Mouse (Mus musculus) naive thymus-derived CD4-positive, alpha-beta T cell, adult 2 months (primary cell): Measurements from ENCODE around the gene Tnrc6c.

ENCODE experiments used
- DNase-seq: peaks from one replicate; pipeline ENCODE4 v3.0.0-alpha.2; 2011; ENCODE audit warnings: low read depth

Gene Tnrc6c

GRCm38 (mm10) chr11:117638809-117639208 is 15.3 kb upstream of the Tnrc6c start:
- peak; percentile 73 for DNase-seq

- peak; percentile 67 for DNase-seq
Measured at GRCm38 (mm10) chr11:117639331-117639970, 14.6 kb upstream of the Tnrc6c start.

- DNase-seq = no peak
Measured at GRCm38 (mm10) chr11:117642181-117642580, 11.9 kb upstream of the Tnrc6c start.

GRCm38 (mm10) chr11:117643240-117643639 is 10.8 kb upstream of the Tnrc6c start:
- DNase-seq = no peak

- no peak for DNase-seq
Measured at GRCm38 (mm10) chr11:117646786-117647185, 7.3 kb upstream of the Tnrc6c start.

GRCm38 (mm10) chr11:117648005-117648404 is 6.1 kb upstream of the Tnrc6c start:
- no peak for DNase-seq

- no peak for DNase-seq
Measured at GRCm38 (mm10) chr11:117650721-117651644, 3.1 kb upstream of the Tnrc6c start.

- no peak for DNase-seq
Measured at GRCm38 (mm10) chr11:117652907-117653306, 1.2 kb upstream of the Tnrc6c start.

GRCm38 (mm10) chr11:117654380-117654924 is 363 bp downstream of the Tnrc6c start:
- peak; percentile 99 for DNase-seq

- DNase-seq = no peak
Measured at GRCm38 (mm10) chr11:117654934-117655291, 824 bp downstream of the Tnrc6c start.

- peak; percentile 67 for DNase-seq
Measured at GRCm38 (mm10) chr11:117655292-117656076, 1.4 kb downstream of the Tnrc6c start.

- DNase-seq = no peak
Measured at GRCm38 (mm10) chr11:117656077-117656401, 1.9 kb downstream of the Tnrc6c start.

GRCm38 (mm10) chr11:117658974-117659373 is 4.9 kb downstream of the Tnrc6c start:
- DNase-seq = no peak

- no peak for DNase-seq
Measured at GRCm38 (mm10) chr11:117663036-117663809, 9.1 kb downstream of the Tnrc6c start.

- DNase-seq = no peak
Measured at GRCm38 (mm10) chr11:117663810-117664139, 9.7 kb downstream of the Tnrc6c start.

GRCm38 (mm10) chr11:117665189-117665588 is 11.1 kb downstream of the Tnrc6c start:
- DNase-seq = no peak

GRCm38 (mm10) chr11:117666563-117666962 is 12.5 kb downstream of the Tnrc6c start:
- no peak for DNase-seq

GRCm38 (mm10) chr11:117667152-117667551 is 13.1 kb downstream of the Tnrc6c start:
- DNase-seq = no peak

- DNase-seq = no peak
Measured at GRCm38 (mm10) chr11:117667825-117668224, 13.7 kb downstream of the Tnrc6c start.

GRCm38 (mm10) chr11:117671626-117672025 is 17.5 kb downstream of the Tnrc6c start:
- DNase-seq = peak; percentile 50

GRCm38 (mm10) chr11:117674531-117674930 is 20.4 kb downstream of the Tnrc6c start:
- peak; percentile 42 for DNase-seq

- no peak for DNase-seq
Measured at GRCm38 (mm10) chr11:117676649-117677048, 22.6 kb downstream of the Tnrc6c start.
